Mouse (Mus musculus) kidney, postnatal 25 days (tissue): Measurements from ENCODE around the gene Sprn.
"Not testable (repeated sequence)": the region's sequence is repeated elsewhere in the genome, so short reads cannot be mapped to it uniquely, and the experiment has no call there.

Experiments
- DNase-seq, 2 experiments: peaks; one replicate each; pipeline ENCODE4 v3.0.0; 2021; ENCODE audit warnings: mixed read lengths in 2 of 2

The Sprn gene

GRCm38 (mm10) chr7:140141350-140141749 lies 13.3 kb downstream of the Sprn start:
- DNase-seq, result peak; percentile 77 to 79

GRCm38 (mm10) chr7:140138021-140138310 lies 16.7 kb downstream of the Sprn start:
- no peak for DNase-seq

- DNase-seq, result peak; percentile 96 to 97
Measured at GRCm38 (mm10) chr7:140137135-140138020, 17.3 kb downstream of the Sprn start, which contains the start of gene Mtg1. TSS of gene Mtg1 (plus strand) at chr7:140137564.

DNA sequence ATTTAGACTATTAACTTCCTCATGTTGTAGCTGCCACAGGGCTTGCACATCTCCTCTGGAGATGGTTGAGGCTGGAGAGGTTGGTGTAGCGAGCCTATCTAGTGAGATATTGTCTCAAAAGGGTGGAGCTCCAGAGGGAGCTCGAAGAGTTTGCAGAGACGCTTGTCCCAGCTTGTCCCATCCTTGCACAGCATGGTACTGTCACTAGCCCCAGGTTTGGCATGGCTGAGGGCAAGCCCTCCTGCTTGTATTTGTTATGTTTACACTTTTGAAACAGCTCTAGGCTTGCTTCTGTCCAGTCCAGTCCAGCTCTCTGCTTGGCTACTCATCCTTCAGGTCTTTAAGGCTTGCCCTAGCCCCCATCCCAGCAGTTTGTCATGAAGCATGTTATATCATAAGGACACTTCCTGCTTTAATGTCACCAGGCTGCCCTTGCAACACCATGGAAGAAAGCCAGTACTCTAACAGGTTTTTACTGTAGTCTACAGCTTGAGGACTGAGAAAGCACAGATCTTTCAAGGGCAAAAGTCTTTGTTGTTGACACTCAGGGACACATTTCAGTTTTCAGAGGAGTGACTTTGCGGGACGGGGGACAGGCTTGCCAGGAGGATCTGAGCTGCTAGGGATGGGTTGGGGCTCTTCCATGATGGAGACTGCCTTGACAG lies 19.4 kb downstream of the Sprn start:
- DNase-seq, result peak in 1 of 2 experiments; percentile 15

DNA sequence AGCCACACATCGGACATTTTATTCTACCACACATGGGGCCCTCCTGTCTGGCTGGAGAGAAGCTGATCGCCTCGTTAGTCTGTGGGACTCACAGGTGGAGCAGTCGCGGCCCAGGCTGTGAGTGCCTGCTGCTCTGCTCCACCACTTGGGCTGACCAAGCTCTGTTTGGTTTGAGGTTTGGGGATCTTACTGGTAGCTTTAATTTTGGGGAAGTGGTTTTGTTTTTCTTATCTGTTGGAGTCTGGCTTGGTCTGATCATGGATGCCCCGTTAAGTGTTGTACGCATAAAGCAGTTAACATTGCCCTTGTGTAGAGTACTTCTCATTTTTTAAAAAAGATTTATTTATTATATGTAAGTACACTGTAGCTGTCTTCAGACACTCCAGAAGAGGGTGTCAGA lies 20.6 kb downstream of the Sprn start:
- not testable (repeated sequence) for DNase-seq

GRCm38 (mm10) chr7:140132184-140132583 lies 22.5 kb downstream of the Sprn start:
- DNase-seq, result peak in 1 of 2 experiments; percentile 8

DNA sequence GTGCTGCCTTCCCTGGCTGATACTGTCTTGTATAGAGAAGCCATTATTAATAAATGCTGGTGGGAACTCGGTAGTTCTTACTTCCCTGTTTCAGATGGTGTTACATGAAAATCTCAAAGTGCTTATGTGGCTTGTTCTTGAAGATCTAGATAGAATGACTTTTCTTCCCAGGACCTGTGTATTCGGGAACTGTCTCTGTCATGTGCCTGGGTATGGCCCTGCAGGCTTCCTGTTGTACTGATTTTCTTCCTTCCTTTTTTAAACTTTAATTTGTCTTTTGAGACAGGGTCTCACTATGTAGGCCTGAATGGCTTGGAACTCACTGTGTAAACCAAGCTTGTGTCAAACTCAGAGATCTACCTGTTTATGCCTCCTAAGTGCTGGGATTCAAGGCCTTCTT lies 26.8 kb downstream of the Sprn start:
- DNase-seq, result no peak

GRCm38 (mm10) chr7:140126934-140127333 lies 27.7 kb downstream of the Sprn start:
- no peak for DNase-seq

GRCm38 (mm10) chr7:140126022-140126350 lies 28.7 kb downstream of the Sprn start:
- DNase-seq, result no peak

GRCm38 (mm10) chr7:140125278-140126021 lies 29.2 kb downstream of the Sprn start:
- peak; percentile 98 for DNase-seq

GRCm38 (mm10) chr7:140124382-140124781 lies 30.3 kb downstream of the Sprn start:
- DNase-seq, result no peak

GRCm38 (mm10) chr7:140122765-140123164 lies 31.9 kb downstream of the Sprn start:
- no peak for DNase-seq

GRCm38 (mm10) chr7:140121338-140121910 lies 33.3 kb downstream of the Sprn start:
- DNase-seq, result no peak

DNA sequence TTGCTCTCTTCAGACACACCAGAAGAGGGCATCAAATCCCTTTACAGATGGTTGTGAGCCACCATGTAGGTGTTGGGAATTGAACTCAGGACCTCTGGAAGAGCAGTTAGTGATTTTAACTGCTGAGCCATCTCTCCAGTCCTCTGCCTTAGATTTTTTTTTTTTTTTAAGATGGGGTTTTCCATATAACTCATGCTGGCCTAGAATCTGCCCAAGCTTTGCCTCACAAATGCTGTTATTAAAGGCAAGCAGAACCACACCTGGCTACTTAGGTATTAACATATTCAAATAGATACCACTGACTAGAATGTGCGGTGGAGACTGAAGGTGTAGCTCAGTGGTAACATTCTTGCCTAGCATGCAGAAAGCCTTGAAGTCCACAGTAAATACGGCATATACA lies 34.2 kb downstream of the Sprn start:
- DNase-seq, result no peak

GRCm38 (mm10) chr7:140116329-140117054 lies 38.2 kb downstream of the Sprn start, which contains the start of gene Echs1:
TSS of gene Echs1 (minus strand) at chr7:140116476.
- DNase-seq, result peak; percentile 94 to 98

- peak; percentile 75 to 87 for DNase-seq
Measured at GRCm38 (mm10) chr7:140115583-140116328, 38.9 kb downstream of the Sprn start, which contains the start of gene Paox. TSS of gene Paox (plus strand) at chr7:140115799.

DNA sequence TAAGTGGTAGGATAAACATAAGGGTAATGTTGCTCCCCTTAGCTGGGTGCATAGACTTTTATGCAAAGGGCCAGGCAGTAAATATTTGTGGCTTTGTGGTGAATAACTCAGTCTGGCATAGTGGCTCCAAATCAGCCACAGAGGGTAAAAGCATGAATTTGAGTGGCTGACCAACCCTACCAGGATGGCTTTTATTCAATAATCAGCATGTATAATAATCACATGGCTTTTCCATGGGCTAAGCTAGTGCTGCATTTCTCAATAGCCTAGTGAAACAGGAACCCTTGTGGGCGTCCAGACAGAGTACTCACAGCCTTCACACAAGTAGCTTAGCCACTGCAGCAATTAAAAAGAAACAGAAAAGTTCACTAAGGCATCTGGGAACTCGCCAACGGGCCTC lies 42.7 kb downstream of the Sprn start:
- DNase-seq, result no peak

DNA sequence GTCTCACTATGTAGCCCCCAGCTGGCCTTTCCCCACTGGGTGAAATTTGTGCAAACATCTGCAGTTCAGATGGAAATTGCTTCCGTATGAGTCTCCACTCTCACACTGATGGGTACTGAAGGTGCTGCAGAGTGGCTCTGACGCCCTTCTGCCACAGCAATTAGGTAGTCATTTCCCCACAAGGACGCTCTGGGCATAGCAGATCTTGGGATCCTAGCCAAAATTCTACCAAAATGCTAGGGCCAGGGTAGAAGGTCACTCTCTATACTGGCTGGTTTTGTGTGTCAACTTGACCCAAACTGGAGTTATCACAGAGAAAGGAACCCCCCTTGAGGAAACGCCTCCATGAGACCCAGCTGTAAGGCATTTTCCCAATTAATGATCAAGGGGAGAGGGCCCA lies 50.7 kb downstream of the Sprn start:
- peak in 1 of 2 experiments; percentile 32 for DNase-seq

DNA sequence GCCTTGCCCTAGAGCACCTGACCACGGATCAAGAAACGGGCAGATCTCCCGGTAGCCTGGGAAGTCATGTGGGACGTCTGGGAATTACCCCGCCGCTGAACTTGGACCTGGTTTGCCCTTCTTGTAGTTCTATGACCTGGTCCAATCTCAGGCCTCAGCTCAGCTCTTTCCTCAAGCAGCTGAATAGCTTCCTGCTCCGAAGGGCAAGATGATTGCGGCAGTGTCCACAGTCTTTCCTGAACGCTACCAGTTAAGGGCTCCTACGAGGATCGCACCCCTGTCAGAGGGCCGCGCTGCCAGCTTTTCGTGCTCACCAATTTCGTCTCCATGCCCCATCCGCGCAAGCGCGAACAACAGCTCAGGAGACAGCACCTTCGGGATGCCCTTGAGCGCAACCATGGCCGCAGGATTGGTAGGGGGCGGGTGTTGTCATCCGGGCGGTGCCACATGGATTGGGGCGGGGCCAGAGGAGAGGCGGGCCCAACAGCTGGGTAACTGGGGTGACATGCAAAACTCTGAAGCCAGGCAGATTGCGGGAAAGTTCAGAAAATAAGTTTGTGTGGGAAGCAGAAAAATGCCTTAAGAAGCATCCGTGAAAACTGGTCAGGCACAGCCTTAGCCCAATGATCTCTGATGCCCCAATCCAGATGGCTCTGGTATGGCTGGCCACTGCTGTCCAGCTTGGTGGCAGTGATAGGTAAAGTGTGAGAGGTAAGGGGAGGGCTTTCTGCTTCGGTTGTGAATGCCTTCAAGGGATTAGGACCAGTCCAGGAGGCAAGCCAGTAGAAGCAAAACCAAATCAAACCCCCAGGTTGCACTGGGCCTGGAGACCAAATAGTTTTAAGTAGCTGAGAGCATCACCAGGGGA lies 52.5 kb downstream of the Sprn start, which contains the start of gene Fuom:
Gene Fuom, minus strand, starts transcription at position 449 of the 868 bp plus-strand sequence.
- peak; percentile 92 to 96 for DNase-seq

DNA sequence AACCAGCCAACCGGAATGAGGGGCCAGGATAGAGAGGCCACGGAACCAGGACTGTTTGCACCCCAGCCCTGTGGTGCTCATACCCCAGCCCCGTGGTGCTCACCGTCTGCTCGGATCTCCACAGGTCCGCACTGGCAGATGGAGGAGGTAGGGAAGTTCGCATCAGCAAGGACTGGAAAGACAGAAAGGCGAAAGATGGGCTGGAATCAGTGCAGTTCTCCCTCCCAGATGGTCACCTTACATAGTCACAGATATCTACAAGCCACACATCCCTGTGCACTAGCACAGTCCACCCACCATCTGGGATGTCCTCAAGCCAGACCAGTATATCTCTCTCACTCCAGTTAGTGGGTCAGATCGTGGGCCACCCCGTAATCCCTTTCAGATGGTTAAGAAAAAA lies 53.2 kb downstream of the Sprn start:
- DNase-seq, result peak in 1 of 2 experiments; percentile 38
